Mouse (Mus musculus) embryonic facial prominence, embryonic 15.5 days (tissue): ENCODE measurements around the gene Sox5. TPM values are rescaled to one million over a fixed set of nuclear protein-coding genes. Genes with fewer than 3 reads are reported as not detected.

Experiments
- ATAC-seq: fragments of 200-750 bp; cut with Nextera tagmentation; 2 replicates; pipeline ENCODE4 v1.8.0; 2017; ENCODE audit warnings: low read depth, moderate TSS enrichment; ENCODE audit not compliant: insufficient number of reproducible peaks, low FRiP score, low TSS enrichment
- H3K27ac ChIP-seq: fragments of 300-500 bp; sonication (generic); replicated peaks from 2 replicates; pipeline ENCODE4 v1.5.1; 2015; ENCODE audit warnings: mild to moderate bottlenecking, inconsistent platforms
- H3K27me3 ChIP-seq: fragments of 300-500 bp; sonication (generic); 2 replicates; pipeline ENCODE4 v1.6.1; 2015; ENCODE audit warnings: inconsistent platforms
- H3K36me3 ChIP-seq: fragments of 300-500 bp; sonication (generic); 2 replicates; pipeline ENCODE4 v1.6.1; 2015; ENCODE audit warnings: mild to moderate bottlenecking, inconsistent platforms
- H3K4me1 ChIP-seq: fragments of 300-500 bp; sonication (generic); 2 replicates; pipeline ENCODE4 v1.6.1; 2015; ENCODE audit warnings: inconsistent platforms
- H3K4me2 ChIP-seq: fragments of 300-500 bp; sonication (generic); replicated peaks from 2 replicates; pipeline ENCODE4 v1.6.1; 2015; ENCODE audit warnings: mild to moderate bottlenecking, inconsistent platforms
- H3K4me3 ChIP-seq: fragments of 300-500 bp; sonication (generic); replicated peaks from 2 replicates; pipeline ENCODE4 v1.5.1; 2015; ENCODE audit warnings: mild to moderate bottlenecking, inconsistent platforms
- H3K9ac ChIP-seq: fragments of 300-500 bp; sonication (generic); 2 replicates; pipeline ENCODE4 v1.6.1; 2015; ENCODE audit warnings: inconsistent platforms
- H3K9me3 ChIP-seq: fragments of 300-500 bp; sonication (generic); replicated peaks from 2 replicates; pipeline ENCODE4 v1.6.1; 2016; ENCODE audit warnings: inconsistent platforms
- WGBS: fragments of 180-500 bp; shearing (Covaris S2); methylation state at CpG from one replicate; pipeline ENCODE4 v1.1.7; 2015; 5-methylcytosine and 5-hydroxymethylcytosine counted together
- polyA plus RNA-seq: library from polyadenylated mRNA; unstranded; fragments of >200 nt; fragmentation: Nextera tagmentation; extraction: Ambion mirVana; gene quantifications from 2 replicates; pipeline ENCODE4 v1.2.1, GENCODE M21; 2015

Gene Sox5
- polyA plus RNA-seq, 1 experiment from 2014 or later = 20.5 TPM

DNA sequence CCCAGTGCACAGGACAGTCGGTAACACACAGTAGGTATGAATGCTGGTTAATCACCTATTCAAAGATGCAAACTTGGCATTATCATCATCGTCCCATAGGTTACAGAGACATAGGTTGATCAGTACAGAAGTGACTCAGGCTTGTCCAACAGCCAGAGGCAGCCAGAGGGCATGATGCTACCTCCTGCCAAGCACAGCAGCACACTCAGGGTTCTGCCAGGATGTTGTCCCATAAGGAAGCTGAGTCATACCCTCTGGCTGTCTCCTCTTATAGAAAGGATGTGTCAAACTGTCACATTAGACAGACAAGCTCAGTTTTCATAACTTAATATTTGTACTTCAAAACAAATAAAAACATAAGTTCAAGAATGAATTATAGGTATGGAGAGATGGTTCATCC lies 923.2 kb downstream of the Sox5 start:
- no peak for ATAC-seq
- peaks cover 45% of the 10 kb centered on the region for H3K27me3 ChIP-seq
- no peak overlapping the region for H3K4me3 ChIP-seq
- H3K27ac ChIP-seq = no peak overlapping the region
- no peak overlapping the region for H3K4me2 ChIP-seq
- H3K4me1 ChIP-seq = 0 out of 2 replicates have a peak, but pooled peaks cover 8% of the 10 kb centered on the region
- H3K9me3 ChIP-seq = no peaks in the 10 kb centered on the region
- no peak overlapping the region for H3K9ac ChIP-seq
- 84% methylated on average over 2 of the region's 2 CpGs for WGBS
- H3K36me3 ChIP-seq = no peaks in the 10 kb centered on the region

DNA sequence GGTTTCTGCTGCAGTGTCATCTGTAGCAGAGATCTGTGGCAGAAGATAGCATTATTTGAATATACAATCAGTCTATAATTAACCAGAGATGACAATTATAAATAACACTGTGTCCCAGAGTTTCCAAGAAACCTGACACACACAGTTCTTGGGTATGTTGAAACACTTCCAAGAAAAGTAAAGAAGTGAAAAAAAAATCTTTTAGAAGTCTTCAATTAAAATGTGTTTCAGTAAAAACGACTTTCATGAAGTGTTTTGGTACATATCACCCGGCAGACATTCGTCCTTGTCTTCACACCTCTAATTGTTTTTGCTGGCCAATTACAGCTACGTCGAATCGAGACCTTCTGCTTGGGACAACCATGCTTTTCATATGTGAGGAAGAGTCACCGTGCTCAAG lies 924.4 kb downstream of the Sox5 start:
- Histone ChIP-seq H3K36me3 (no peaks in the 10 kb centered on the region), H3K4me1 (0 out of 2 replicates have a peak, but pooled peaks cover 8% of the 10 kb centered on the region), H3K9ac (no peak overlapping the region), H3K27ac (no peak overlapping the region), H3K9me3 (no peaks in the 10 kb centered on the region), H3K27me3 (peaks cover 50% of the 10 kb centered on the region), H3K4me3 (no peak overlapping the region), H3K4me2 (no peak overlapping the region)
- ATAC-seq = no peak
- 76% methylated on average over 7 of the region's 7 CpGs for WGBS

DNA sequence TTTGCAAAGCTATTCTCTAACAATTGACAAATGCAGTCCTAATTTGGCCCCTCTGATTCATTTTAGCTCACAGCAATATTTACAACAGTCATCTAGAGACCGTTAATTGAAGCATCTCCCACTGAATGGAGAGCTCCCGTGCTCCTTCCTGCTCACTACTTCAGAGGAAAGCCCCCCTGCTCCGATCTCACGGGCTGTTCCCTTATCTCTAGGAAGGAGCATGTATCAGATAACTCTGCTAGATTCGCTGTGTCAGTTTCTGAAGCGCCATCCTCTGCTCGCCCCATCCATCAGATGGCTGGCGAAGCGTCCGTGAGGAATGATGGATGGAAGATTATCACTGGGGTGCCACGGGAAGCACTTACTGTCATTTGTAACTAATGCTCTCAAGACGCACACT lies 926.4 kb downstream of the Sox5 start:
- no peaks in the 10 kb centered on the region for H3K9me3 ChIP-seq
- H3K4me2 ChIP-seq = no peak overlapping the region
- WGBS = 61% methylated on average over 12 of the region's 12 CpGs
- 0 out of 2 replicates have a peak, but pooled peaks cover 8% of the 10 kb centered on the region for H3K4me1 ChIP-seq
- no peak for ATAC-seq
- peaks cover 51% of the 10 kb centered on the region for H3K27me3 ChIP-seq
- H3K36me3 ChIP-seq = no peaks in the 10 kb centered on the region
- H3K27ac ChIP-seq = no peak overlapping the region
- no peak overlapping the region for H3K9ac ChIP-seq
- H3K4me3 ChIP-seq = no peak overlapping the region

DNA sequence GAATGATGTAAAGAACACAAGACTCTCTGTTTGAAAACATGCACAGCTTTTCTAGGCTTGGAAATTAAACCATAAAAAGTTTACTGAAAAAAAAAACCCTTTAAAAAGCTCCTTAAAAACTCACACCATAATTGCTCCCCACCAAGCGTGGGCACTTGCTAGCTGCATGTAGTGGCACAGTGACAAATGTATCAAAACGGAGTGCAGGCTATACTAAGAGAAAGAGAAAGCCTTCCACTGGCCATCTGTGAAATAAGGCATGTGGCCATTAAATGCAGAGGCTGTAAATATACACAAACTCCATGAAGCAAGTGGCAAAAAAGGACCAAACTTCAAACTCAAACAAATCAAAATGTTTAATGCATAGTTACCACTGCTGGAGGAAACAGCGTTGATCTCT lies 927.7 kb downstream of the Sox5 start:
- ATAC-seq = no peak
- peaks cover 51% of the 10 kb centered on the region for H3K27me3 ChIP-seq
- H3K9ac ChIP-seq = no peak overlapping the region
- H3K4me3 ChIP-seq = no peak overlapping the region
- no peak overlapping the region for H3K27ac ChIP-seq
- H3K4me2 ChIP-seq = no peak overlapping the region
- H3K4me1 ChIP-seq = no peaks in the 10 kb centered on the region
- WGBS = 85% methylated on average over 3 of the region's 3 CpGs
- H3K9me3 ChIP-seq = no peaks in the 10 kb centered on the region
- H3K36me3 ChIP-seq = no peaks in the 10 kb centered on the region

DNA sequence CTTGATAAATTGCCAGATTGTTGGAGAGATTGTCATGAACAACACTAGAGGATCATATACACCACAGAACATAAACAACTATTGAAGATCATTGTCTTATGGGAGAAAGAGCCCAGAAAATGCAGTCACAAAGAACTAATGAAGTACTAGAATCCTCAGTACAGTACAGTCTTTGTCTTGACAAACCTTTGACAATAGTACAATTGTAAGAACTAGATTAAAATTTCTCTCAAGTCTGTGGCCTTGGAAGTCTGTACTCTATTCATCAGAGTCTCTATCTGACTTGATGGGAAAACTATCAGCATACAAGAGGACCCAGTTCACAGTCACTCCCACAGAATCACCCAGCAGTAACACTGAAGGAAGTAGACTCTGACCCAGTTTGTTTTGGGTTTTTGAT lies 936.0 kb downstream of the Sox5 start:
- Histone ChIP-seq H3K9ac (no peak overlapping the region), H3K4me3 (no peak overlapping the region), H3K27ac (no peak overlapping the region), H3K9me3 (no peaks in the 10 kb centered on the region), H3K27me3 (peaks cover 41% of the 10 kb centered on the region), H3K4me2 (no peak overlapping the region), H3K36me3 (no peaks in the 10 kb centered on the region), H3K4me1 (no peaks in the 10 kb centered on the region)
- no peak for ATAC-seq

DNA sequence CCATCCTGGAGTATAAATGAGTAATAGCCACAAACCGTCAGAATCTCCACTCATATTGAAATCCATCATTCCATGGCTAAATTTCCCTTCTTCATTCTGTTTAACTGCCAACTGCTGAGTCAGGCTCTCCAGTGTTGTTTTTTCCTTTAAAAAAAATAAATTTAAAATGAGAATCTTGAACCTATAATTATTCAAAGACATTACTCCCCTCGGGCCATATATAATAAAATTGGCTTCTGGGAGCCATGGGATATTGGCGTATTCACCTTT lies 937.1 kb downstream of the Sox5 start:
- Histone ChIP-seq H3K27ac (no peak overlapping the region), H3K9me3 (no peaks in the 10 kb centered on the region), H3K9ac (no peak overlapping the region), H3K4me3 (no peak overlapping the region), H3K4me2 (no peak overlapping the region), H3K36me3 (no peaks in the 10 kb centered on the region), H3K27me3 (peaks cover 44% of the 10 kb centered on the region), H3K4me1 (no peaks in the 10 kb centered on the region)
- no peak for ATAC-seq
- 74% methylated on average over 3 of the region's 3 CpGs for WGBS

DNA sequence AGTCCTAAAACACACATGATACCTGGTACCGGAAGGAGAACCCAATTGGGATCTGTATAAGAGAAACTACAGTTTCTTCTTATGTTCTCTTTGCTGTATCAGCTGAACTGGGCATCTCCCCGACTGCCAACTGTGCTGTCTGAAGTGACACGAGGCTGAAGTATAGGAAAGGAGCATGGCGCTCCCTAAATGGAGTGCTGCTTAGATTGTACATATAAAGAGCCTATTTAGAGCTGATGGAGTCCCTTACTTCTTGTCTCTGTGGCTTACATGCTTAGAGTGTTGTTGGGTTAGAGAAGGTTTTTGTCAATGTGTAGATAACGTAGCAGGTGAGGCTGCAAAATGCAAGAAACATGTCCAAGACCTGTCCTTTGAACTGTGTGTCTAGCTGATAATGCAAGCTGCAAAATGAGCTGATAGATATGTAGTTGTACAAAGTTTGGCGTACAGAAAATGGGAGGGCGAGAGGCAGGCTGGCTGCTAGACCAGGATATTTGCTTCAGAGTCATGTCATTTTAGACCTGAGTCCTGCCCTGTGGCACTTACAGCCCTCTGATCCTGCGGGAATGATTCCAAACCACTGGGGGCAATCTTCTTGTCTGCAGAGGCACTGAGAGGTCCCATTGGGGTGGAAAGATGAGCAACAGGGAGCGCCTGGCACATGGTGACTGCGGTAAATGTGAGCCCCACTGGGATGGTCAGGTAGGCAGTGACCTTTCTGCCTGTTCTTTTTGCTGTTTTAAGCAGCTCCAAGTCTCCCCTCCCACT lies 937.7 kb downstream of the Sox5 start:
- 81% methylated on average over 10 of the region's 10 CpGs for WGBS
- H3K4me3 ChIP-seq = no peak overlapping the region

DNA sequence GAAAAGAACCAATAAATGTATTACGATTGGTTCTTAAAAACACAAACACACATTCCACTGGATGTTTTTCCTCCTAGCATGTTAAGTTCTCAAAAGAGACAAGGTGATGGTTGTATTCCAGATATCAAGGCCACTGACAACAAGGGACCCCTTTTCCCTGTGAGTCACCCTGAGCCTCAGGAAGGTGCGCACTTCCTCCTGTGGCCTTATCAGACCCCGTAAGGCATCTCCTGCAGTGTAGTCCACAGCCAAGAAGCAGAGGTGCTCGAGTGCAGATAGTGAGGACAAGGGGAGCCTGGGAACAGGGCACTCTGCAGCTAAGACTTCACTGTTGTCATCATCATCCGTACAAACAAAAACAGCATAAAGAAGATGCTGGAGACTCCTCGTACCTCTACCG lies 939.8 kb downstream of the Sox5 start:
- Histone ChIP-seq H3K4me2 (no peak overlapping the region), H3K9ac (no peak overlapping the region), H3K4me3 (no peak overlapping the region), H3K4me1 (no peaks in the 10 kb centered on the region), H3K9me3 (no peaks in the 10 kb centered on the region), H3K27ac (no peak overlapping the region), H3K27me3 (peaks cover 40% of the 10 kb centered on the region), H3K36me3 (no peaks in the 10 kb centered on the region)
- ATAC-seq = no peak
- WGBS = 85% methylated on average over 7 of the region's 7 CpGs

More for the DNA sequence above, 937.7 kb downstream of the Sox5 start:
- ATAC-seq = no peak
- H3K36me3 ChIP-seq = no peaks in the 10 kb centered on the region
- no peak overlapping the region for H3K4me2 ChIP-seq
- no peaks in the 10 kb centered on the region for H3K9me3 ChIP-seq
- no peaks in the 10 kb centered on the region for H3K4me1 ChIP-seq
- H3K9ac ChIP-seq = no peak overlapping the region
- peaks cover 44% of the 10 kb centered on the region for H3K27me3 ChIP-seq
- H3K27ac ChIP-seq = no peak overlapping the region

DNA sequence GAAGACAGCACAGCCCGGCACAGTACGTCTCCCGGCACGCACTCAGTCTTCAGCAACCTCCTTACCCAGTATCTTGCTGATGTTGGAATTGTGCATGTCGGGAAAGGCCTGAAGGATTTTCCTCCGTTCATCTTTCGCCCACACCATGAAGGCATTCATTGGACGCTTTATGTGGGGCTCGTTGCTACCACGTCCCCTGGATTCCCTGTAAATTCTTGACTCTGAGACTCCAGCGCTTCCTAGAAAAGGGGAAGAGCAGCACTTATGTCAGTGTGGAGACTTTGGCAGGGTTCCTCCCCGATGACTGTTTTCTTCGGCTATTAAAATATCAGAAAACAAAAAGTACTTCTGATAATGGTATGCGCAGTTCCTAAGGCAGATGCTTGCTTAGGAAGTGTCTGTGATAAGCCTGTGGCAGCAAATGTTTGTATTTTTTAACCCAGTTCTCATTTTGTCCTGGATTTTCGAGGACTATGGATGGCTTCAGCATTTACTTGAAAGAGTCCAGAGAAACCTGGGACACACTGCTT lies 940.6 kb downstream of the Sox5 start:
- no peaks in the 10 kb centered on the region for H3K4me1 ChIP-seq
- no peak overlapping the region for H3K4me2 ChIP-seq
- peaks cover 43% of the 10 kb centered on the region for H3K27me3 ChIP-seq
- WGBS = 85% methylated on average over 15 of the region's 15 CpGs
- H3K9ac ChIP-seq = no peak overlapping the region
- no peak overlapping the region for H3K27ac ChIP-seq
- H3K9me3 ChIP-seq = no peaks in the 10 kb centered on the region
- H3K36me3 ChIP-seq = no peaks in the 10 kb centered on the region
- H3K4me3 ChIP-seq = no peak overlapping the region
- ATAC-seq = no peak

DNA sequence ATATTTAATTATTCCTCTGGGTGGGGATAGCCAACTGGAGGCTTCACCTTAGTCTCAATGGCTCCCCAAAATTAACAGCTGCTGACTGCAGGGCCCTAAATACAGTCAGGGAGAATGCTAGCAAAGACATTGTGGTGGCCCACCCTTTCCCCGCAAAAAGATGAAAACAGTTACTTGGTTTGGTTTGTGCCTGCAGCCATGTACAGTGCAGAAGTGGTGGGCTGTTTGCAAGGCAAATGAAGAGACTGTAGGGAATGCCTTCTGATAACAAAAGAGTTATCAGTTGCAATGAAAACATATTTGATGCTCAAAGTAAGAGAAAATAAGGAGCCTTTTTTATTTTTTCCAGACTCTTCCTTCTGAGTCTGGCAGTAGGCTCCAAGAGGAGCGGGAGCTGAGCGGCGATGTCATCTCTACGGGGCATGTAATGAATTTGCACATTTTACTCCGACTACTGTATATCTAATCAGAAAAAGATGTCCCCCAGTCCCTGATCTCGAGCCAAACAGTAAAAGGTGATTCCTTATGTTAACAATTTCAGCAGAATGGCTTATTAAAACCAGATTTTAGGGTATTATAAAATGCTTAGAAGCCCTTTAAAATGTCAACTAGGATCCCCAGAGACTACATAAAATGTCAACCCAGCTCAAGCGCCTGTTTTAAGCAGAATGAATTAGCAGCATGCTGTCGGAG lies 943.2 kb downstream of the Sox5 start:
- no peak for ATAC-seq
- Histone ChIP-seq H3K4me2 (no peak overlapping the region), H3K27me3 (peaks cover 34% of the 10 kb centered on the region), H3K9me3 (no peaks in the 10 kb centered on the region), H3K4me1 (no peaks in the 10 kb centered on the region), H3K4me3 (no peak overlapping the region), H3K36me3 (no peaks in the 10 kb centered on the region), H3K27ac (no peak overlapping the region), H3K9ac (no peak overlapping the region)
- 32% methylated on average over 9 of the region's 9 CpGs for whole genome bisulfite sequencing

DNA sequence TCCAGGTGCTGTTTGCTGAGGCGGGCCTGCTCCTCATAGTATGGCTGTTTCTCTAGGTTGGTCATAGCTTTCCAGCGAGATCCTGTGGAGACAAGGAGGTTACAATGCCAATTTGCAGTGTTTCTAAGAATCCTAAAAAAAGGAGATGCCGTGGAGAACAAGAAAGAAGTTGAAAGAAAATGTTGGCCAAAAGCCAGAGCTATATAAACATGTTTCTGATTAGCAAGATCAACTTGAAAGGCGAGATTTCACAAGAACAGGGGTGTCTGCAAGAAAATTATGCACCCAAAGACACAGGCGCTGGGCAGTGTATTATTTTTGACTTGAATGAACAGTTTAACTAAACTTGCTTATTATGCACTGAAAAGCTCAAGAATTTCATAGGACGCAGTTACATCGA lies 946.4 kb downstream of the Sox5 start:
- Histone ChIP-seq H3K9ac (no peak overlapping the region), H3K27me3 (peaks cover 10% of the 10 kb centered on the region), H3K36me3 (no peaks in the 10 kb centered on the region), H3K4me3 (no peak overlapping the region), H3K4me2 (no peak overlapping the region), H3K4me1 (no peaks in the 10 kb centered on the region), H3K9me3 (no peaks in the 10 kb centered on the region), H3K27ac (no peak overlapping the region)
- ATAC-seq = no peak
- 48% methylated on average over 7 of the region's 7 CpGs for WGBS

DNA sequence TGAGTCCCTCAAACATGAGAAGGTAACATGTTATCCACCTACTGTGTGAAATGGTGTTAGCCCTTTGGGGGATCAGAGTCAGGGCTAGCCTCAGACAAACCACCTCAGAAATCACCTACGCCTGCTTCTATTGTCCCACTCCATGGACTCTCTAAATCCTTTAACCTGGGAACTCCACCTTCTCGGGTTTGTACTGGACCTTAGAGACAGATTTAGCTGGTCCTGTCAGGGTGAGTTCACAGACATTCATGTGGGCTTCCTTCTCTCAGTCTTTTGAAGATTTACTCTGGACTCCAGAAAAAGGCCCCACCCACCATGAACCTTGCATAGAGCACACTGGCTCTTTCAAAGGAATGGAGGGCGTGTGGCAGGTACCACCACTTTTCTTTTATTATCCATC lies 947.8 kb downstream of the Sox5 start:
- no peak overlapping the region for H3K9ac ChIP-seq
- no peak for ATAC-seq
- peaks cover 10% of the 10 kb centered on the region for H3K27me3 ChIP-seq
- no peak overlapping the region for H3K27ac ChIP-seq
- H3K4me3 ChIP-seq = no peak overlapping the region
- no peaks in the 10 kb centered on the region for H3K9me3 ChIP-seq
- 90% methylated on average over 3 of the region's 3 CpGs for WGBS
- no peak overlapping the region for H3K4me2 ChIP-seq
- H3K4me1 ChIP-seq = no peaks in the 10 kb centered on the region
- no peaks in the 10 kb centered on the region for H3K36me3 ChIP-seq
